Mouse (Mus musculus): ENCODE results near the gene Fam90a1a. TPM values are rescaled to one million over a fixed set of nuclear protein-coding genes. Genes with fewer than 3 reads are reported as not detected.
A peak's percentile ranks its signal among the peaks of the same experiment; 100 is the strongest.
"Not testable (repeated sequence)": the region's sequence is repeated elsewhere in the genome, so short reads cannot be mapped to it uniquely, and the experiment has no call there.

Gene Fam90a1a
- not detected in 2 replicates for polyA plus RNA-seq (2016; fragmentation: Nextera tagmentation; extraction: Ambion mirVana)

DNA sequence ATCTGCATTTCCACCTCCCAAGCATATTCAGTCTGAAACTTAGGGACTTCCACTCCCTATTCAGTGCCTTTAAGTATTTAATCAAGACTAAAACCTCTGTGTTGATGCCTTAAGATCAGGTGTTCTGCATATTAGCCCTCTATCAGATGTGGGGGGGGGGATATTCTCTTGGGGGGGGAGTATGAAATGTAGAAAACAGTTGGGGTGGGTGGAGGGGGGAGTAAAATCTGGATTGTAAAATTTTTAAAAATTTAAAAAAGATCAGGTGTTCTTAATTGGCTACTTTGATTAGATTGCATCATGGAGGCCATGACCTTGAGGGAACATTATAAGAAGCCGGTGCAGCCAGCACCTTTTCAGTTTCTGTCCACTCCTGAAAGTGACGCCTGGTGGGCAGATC lies at the start of gene Fam90a1a:
Fam90a1a (plus strand) TSS at position 301 of the 400 bp plus-strand sequence.
- WGBS = 89% methylated on average over 2 of the region's 2 CpGs
- Histone ChIP-seq H3K27ac (no peak within 1 kb of the TSS), H3K36me3 (no peaks in the 10 kb centered on the region), H3K4me3 (no peak within 1 kb of the TSS), H3K9me3 (replicated peaks) (no peaks in the 10 kb centered on the region), H3K4me1 (no peaks in the 10 kb centered on the region), H3K27me3 (ENCODE audit: low read depth, poor library complexity, severe bottlenecking) (no peaks in the 10 kb centered on the region)
- DNase-seq (ENCODE audit: low spot score) = no peak

DNA sequence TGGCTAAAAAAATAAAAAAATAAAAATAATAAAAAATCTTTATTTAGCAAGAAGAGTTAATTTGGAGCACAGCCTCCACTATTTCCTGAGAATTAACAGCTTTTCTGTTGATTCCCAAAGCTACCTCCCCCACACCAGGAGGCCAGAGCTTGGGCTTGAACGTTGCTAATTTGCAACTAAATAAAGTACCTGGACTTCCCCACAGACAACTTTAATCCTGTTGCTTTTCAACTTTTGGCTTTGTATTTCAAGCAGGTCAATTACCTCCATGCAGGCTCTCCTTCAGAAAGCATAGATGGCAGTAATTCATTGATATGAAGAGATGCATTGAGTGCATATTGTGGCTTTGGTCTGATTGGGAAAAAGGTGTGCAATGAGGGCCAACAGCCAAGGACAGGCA lies 46.6 kb upstream of the Fam90a1a start:
- H3K4me3 ChIP-seq = no peak overlapping the region
- 24% methylated on average over 1 of the region's 1 CpGs for WGBS
- H3K36me3 ChIP-seq = no peaks in the 10 kb centered on the region
- H3K27me3 ChIP-seq (ENCODE audit: low read depth, poor library complexity, severe bottlenecking) = no peaks in the 10 kb centered on the region
- peaks cover under 1% of the 10 kb centered on the region; the same call in 1 of the 2 replicates for H3K4me1 ChIP-seq
- H3K27ac ChIP-seq = no peak overlapping the region
- no peaks in the 10 kb centered on the region for H3K9me3 ChIP-seq (replicated peaks)
- no peak for DNase-seq (ENCODE audit: low spot score)

DNA sequence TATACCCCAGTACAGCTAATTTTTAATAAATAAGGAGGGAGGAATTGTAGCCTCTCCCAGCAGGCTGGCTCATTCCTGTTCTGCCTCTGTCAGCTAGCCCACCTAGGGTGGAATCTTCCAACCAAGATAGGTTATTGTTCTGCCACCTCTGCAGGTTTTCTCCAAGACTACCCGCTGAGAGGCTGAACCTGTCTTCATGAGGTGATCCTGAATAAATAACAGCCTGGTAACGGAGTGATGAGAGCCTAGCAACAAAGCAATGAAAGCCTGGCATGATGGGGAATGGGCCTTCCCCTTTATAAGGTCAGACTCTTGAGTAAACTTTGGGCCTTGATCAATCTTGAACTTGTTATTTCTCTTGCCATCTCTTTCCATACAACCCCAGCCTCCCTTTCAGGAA lies 46.0 kb upstream of the Fam90a1a start:
- no peak for DNase-seq (ENCODE audit: low spot score)
- Histone ChIP-seq H3K4me3 (no peak overlapping the region), H3K4me1 (no peaks in the 10 kb centered on the region), H3K36me3 (no peaks in the 10 kb centered on the region), H3K27me3 (ENCODE audit: low read depth, poor library complexity, severe bottlenecking) (no peaks in the 10 kb centered on the region), H3K9me3 (replicated peaks) (no peaks in the 10 kb centered on the region), H3K27ac (no peak overlapping the region)
- WGBS = 31% methylated on average over 2 of the region's 2 CpGs

DNA sequence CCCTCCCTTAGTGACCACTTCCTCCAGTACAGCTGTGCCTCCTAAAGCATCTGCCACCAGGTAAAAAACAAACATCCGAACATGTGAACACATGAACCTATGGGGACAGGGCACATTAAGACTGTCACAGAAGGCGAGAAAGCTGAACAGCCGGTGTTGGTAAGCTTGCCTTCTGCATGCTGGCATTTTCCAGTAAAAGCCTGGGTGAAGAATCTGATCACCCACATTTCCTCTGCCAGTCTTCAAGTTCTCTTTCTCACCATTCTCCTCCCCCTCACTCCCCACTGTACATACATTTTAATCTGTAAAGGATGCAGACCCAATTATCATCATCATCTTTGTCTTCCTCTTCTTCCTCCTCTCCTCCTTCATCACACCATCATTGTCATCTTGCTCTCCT lies 42.9 kb upstream of the Fam90a1a start:
- H3K9me3 ChIP-seq (replicated peaks) = no peaks in the 10 kb centered on the region
- H3K27me3 ChIP-seq (ENCODE audit: low read depth, poor library complexity, severe bottlenecking) = no peaks in the 10 kb centered on the region
- no peak overlapping the region for H3K4me3 ChIP-seq
- WGBS = 92% methylated on average over 3 of the region's 3 CpGs
- no peak overlapping the region for H3K27ac ChIP-seq
- no peak for DNase-seq (ENCODE audit: low spot score)
- H3K36me3 ChIP-seq = no peaks in the 10 kb centered on the region
- no peaks in the 10 kb centered on the region for H3K4me1 ChIP-seq

DNA sequence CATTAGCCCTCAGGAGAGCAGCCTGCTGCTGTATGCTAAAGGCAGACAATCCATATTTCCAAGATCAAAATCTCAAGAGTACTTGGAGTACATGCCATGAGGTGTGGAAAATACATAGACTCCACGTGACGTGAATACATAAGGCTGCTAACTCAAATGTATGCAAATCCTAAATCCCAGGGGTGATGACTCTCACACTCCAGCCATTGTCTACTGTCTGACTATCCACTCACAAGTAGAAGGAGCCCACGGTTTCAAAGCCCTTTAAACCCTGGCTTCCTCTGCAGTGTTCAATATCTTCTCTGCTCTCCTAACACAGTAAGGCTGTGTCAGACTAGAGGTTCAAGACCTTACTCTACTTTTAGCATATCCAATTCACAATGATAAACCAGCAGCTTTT lies 27.8 kb upstream of the Fam90a1a start:
- H3K27ac ChIP-seq; H3K9me3 ChIP-seq (replicated peaks); H3K27me3 ChIP-seq (ENCODE audit: low read depth, poor library complexity, severe bottlenecking); DNase-seq (ENCODE audit: low spot score); H3K36me3 ChIP-seq; H3K4me1 ChIP-seq; H3K4me3 ChIP-seq: not testable (repeated sequence)
- 88% methylated on average over 3 of the region's 3 CpGs for WGBS

DNA sequence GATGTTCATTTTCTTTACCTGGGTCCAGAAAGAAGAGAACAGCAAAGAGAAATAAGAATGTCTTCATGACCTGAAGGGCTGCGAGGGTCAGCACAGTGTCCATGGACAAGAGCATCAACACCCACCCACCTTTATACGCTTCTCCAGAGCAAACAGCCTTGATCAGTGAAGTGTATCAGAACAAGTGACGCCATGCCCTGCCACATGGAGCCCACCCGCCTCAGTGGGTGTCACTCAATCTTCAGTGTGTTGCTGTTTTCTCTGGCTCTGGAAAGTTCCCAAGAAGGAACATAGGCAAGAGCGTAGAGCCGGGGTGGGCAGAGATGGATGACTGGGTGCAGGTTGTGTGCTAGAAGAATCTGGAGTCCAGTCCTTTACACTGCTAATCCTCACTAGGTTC lies 25.9 kb upstream of the Fam90a1a start, which contains the start of gene Defb15:
Defb15 (minus strand) TSS at position 101 of the 400 bp plus-strand sequence.
- 95% methylated on average over 6 of the region's 6 CpGs for WGBS
- Histone ChIP-seq H3K4me3 (no peak within 1 kb of the TSS), H3K9me3 (replicated peaks) (no peaks in the 10 kb centered on the region), H3K36me3 (no peaks in the 10 kb centered on the region), H3K4me1 (no peaks in the 10 kb centered on the region), H3K27me3 (ENCODE audit: low read depth, poor library complexity, severe bottlenecking) (no peaks in the 10 kb centered on the region), H3K27ac (no peak within 1 kb of the TSS)
- DNase-seq (ENCODE audit: low spot score) = no peak

DNA sequence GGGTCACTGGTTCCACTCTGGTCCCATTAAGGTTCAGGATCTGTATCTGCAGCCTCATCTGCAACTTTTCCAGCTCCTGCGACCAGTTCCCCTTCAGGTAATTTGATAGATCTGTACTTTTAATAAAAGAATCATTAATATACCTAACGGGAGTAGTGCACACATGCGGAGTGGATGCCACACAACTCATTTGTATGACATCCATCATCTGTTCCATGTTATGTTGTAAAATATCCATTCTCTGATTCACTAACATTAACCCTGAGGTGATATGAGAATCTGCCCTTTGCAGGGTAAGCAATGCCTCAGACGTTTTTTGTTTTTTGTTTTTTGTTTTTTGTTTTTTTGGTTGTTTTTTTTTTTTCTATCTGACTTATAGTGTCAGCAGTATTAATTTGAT lies 20.5 kb upstream of the Fam90a1a start, which contains the start of gene Defb35:
Defb35 (plus strand) TSS at position 301 of the 400 bp plus-strand sequence.
- H3K4me1 ChIP-seq; H3K4me3 ChIP-seq; DNase-seq (ENCODE audit: low spot score); H3K9me3 ChIP-seq (replicated peaks); H3K36me3 ChIP-seq; H3K27ac ChIP-seq; H3K27me3 ChIP-seq (ENCODE audit: low read depth, poor library complexity, severe bottlenecking): not testable (repeated sequence)
- 89% methylated on average over 4 of the region's 4 CpGs for WGBS

DNA sequence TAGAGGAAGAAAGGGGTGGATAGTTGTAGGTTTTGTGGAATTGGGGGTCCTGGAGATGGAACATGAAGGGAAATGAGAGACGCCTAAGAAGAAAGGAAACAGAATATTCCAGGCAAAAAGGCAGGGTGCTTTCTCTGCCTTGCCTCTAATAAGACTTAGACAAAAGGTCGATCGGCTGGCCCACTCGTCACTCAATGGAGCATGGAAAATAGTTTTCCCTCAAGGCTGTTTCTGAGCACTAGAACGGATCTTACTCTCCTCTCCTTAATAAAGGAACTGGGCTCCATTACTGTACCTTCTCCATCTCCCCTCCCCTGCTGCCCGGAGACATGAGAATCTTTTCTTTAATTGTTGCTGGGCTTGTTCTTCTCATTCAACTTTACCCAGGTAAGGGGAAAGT lies 12.1 kb upstream of the Fam90a1a start, which contains the start of gene Defb13:
Defb13 (plus strand) TSS at position 301 of the 400 bp plus-strand sequence.
- 92% methylated on average over 6 of the region's 6 CpGs for WGBS
- no peak for DNase-seq (ENCODE audit: low spot score)
- no peak within 1 kb of the TSS for H3K4me3 ChIP-seq
- H3K4me1 ChIP-seq = no peaks in the 10 kb centered on the region
- H3K27ac ChIP-seq = no peak within 1 kb of the TSS
- H3K27me3 ChIP-seq (ENCODE audit: low read depth, poor library complexity, severe bottlenecking) = no peaks in the 10 kb centered on the region
- no peaks in the 10 kb centered on the region for H3K36me3 ChIP-seq
- H3K9me3 ChIP-seq (replicated peaks) = no peaks in the 10 kb centered on the region

DNA sequence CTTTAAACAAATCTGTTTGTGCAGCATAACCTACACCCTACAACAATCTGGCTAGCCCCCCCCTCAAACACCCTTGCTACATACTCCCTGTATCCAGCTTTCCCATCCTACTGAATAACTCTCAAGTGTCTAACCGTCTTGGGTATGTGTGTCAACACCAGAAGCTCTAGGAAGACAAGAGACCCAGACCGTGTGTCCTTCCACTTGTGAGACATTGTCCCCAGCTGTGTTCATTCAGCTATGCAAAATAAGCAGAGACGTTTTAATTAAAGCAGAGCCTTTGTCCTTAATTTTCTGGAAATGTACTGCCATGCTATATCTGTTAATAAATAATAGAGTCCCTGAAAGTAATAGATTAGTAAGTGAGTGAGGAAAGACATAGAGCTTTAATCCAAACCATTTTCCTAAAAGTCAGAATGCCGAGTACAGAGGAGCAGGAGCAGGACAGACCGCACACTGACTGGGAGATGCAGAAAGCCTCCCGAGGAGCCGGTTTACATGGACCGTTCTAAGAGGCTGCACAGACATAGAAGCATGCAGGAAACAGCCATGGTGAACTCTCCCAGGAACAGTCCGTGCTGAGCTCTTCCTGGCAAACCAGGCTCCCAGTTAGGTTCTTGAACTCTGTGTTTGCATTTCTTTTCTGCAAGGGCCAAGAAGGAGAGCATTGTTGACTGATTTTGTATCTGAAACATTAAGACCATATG lies 11.1 kb upstream of the Fam90a1a start:
- no peaks in the 10 kb centered on the region for H3K9me3 ChIP-seq (replicated peaks)
- H3K27me3 ChIP-seq (ENCODE audit: low read depth, poor library complexity, severe bottlenecking) = no peaks in the 10 kb centered on the region
- no peak overlapping the region for H3K4me3 ChIP-seq
- DNase-seq (ENCODE audit: low spot score) = no peak
- no peak overlapping the region for H3K27ac ChIP-seq
- WGBS = 88% methylated on average over 9 of the region's 9 CpGs
- no peaks in the 10 kb centered on the region for H3K36me3 ChIP-seq
- H3K4me1 ChIP-seq = no peaks in the 10 kb centered on the region

DNA sequence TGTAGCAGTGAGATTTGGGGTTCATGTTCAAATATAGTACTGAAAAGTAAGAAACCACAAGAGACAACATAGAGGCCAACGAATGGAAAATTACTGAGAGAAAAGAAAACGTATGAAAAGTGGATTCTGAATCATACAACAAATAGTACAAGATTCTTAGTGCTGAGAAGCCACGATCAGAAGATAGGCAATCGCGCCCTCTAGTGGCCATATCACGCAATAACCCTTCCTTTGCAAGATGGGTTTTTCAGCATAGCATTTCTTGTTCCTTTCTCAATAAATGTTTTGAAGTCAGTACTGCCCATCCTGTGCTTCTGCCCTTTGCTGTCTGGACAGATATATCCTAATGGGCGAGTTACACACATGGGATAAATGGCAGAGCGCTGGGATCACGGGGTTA lies 3.2 kb upstream of the Fam90a1a start:
- Histone ChIP-seq H3K9me3 (replicated peaks) (no peaks in the 10 kb centered on the region), H3K27me3 (ENCODE audit: low read depth, poor library complexity, severe bottlenecking) (no peaks in the 10 kb centered on the region), H3K4me3 (no peak overlapping the region), H3K36me3 (no peaks in the 10 kb centered on the region), H3K4me1 (no peaks in the 10 kb centered on the region), H3K27ac (no peak overlapping the region)
- 7% methylated on average over 9 of the region's 9 CpGs for WGBS
- DNase-seq (ENCODE audit: low spot score) = peak; percentile 67

DNA sequence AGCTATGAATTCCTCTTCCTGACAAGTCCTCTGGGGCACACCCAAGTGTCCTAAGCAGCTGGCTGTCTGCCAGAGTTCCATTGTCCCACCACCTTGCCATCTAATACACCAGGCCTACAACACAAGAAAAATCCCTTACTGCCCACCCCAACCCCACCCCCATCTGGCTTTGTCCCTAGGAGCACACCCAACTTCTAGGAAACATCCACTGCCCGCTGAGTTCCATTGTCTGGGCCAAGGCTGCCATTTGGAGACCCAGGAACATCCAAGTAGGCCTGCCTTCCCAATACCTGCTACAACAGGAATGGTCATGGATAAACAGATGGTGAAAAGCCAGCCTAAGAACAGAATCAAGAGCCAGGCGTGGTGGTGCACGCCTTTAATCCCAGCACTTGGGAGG lies 2.2 kb upstream of the Fam90a1a start:
- no peaks in the 10 kb centered on the region for H3K36me3 ChIP-seq
- 87% methylated on average over 3 of the region's 3 CpGs for WGBS
- no peak for DNase-seq (ENCODE audit: low spot score)
- H3K27ac ChIP-seq = no peak overlapping the region
- H3K27me3 ChIP-seq (ENCODE audit: low read depth, poor library complexity, severe bottlenecking) = no peaks in the 10 kb centered on the region
- H3K9me3 ChIP-seq (replicated peaks) = no peaks in the 10 kb centered on the region
- no peaks in the 10 kb centered on the region for H3K4me1 ChIP-seq
- no peak overlapping the region for H3K4me3 ChIP-seq

DNA sequence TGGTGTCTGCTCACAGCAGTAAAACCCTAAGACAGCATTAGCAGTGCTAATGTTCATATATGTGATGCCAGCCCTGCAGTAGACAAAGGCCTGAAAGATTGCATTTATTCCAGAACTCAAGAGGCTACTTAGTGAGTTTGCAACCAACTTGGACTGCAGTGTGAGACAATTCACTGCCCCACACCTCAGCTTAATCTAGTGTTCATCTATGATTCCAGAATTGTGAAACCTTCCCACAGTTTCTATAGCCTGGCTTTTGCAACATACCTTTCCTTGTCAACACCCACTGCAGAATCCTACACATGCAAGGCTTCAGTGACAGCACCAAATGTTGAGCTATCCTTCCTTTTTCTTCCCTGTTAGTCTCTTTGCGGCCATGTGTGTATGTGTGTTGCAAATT lies 8.1 kb downstream of the Fam90a1a start:
- Histone ChIP-seq H3K27me3 (ENCODE audit: low read depth, poor library complexity, severe bottlenecking) (no peaks in the 10 kb centered on the region), H3K36me3 (no peaks in the 10 kb centered on the region), H3K27ac (no peak overlapping the region), H3K9me3 (replicated peaks) (no peaks in the 10 kb centered on the region), H3K4me1 (no peaks in the 10 kb centered on the region), H3K4me3 (no peak overlapping the region)
- no peak for DNase-seq (ENCODE audit: low spot score)
- WGBS = 87% methylated on average over 1 of the region's 1 CpGs

DNA sequence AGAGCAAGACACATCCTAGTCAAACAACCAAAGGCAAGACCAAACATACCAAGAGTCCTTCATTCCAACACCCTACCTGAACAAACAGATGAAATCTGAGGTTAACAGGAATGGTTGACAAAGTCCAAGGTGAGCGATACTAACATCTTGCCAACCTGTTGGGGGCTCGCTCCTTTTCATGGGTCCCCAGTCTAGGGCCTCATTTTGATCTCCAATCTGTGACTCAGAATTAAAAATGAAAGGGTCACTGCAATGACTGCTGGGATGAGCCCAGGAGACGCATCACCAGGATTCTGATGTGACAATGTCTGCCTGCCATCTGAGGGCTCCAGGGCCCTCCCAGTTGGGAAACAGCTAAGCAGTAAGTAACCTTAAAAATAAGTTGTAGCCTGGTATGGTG lies 11.0 kb downstream of the Fam90a1a start, which contains the start of gene Ccdc70:
Ccdc70 (plus strand) TSS at position 301 of the 400 bp plus-strand sequence.
- H3K9me3 ChIP-seq (replicated peaks) = no peaks in the 10 kb centered on the region
- H3K27ac ChIP-seq = no peak within 1 kb of the TSS
- no peaks in the 10 kb centered on the region for H3K27me3 ChIP-seq (ENCODE audit: low read depth, poor library complexity, severe bottlenecking)
- H3K4me3 ChIP-seq = no peak within 1 kb of the TSS
- H3K36me3 ChIP-seq = no peaks in the 10 kb centered on the region
- H3K4me1 ChIP-seq = no peaks in the 10 kb centered on the region
- 92% methylated on average over 3 of the region's 3 CpGs for WGBS
- DNase-seq (ENCODE audit: low spot score) = no peak

DNA sequence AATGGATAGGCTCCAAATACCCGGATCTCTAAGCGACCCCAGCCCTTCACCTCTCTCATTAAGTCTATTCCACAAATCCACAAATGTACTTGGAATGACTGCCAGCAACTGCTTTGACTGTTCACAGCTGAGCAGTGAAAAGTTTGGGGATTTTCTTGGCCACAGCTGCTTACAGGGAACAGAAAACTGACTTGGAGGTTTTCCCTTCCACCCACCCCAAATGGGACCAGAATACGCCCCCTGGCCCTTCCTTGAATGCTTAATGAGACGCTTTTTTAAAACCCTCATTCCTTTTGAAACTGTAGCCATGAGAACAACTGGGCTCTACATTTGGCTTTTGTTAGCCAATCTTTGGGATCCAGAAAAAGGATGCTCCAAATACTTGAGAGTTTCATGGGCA lies 19.7 kb downstream of the Fam90a1a start:
- WGBS = 76% methylated on average over 4 of the region's 4 CpGs
- Histone ChIP-seq H3K27ac (no peak overlapping the region), H3K36me3 (no peaks in the 10 kb centered on the region), H3K4me3 (no peak overlapping the region), H3K27me3 (ENCODE audit: low read depth, poor library complexity, severe bottlenecking) (no peaks in the 10 kb centered on the region), H3K9me3 (replicated peaks) (no peaks in the 10 kb centered on the region), H3K4me1 (no peaks in the 10 kb centered on the region)
- DNase-seq (ENCODE audit: low spot score) = no peak
